ENCODE assay signal across 8 mouse cellular contexts in the genomic region with DNA sequence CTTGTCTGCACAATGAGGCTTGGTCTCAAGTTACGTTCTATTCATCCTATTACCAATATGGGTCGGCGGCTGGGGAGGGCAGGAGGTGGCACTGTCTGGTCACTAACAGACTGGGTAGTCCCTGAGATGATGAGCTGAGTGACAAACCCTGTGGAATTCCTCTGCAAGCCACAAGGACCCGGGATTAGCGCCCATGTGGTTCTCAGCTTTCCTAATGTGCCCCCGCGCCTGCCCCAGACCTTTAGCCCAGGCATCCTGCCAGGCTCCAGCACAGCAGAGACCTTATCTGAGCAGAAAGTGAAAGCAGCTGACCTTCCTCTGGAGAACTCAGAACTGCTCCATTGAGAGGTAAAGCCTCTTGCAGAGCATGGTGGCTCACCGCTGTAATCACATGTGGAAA. TPM values are rescaled to one million over a fixed set of nuclear protein-coding genes. Genes with fewer than 3 reads are reported as not detected.
DNase-seq lines count a peak whose midpoint lies in the region; ATAC-seq and TF ChIP-seq lines count a peak whose summit lies in the region.

No protein-coding gene starts in this region.

- no peaks in the 10 kb centered on the region for H3K4me1 ChIP-seq in lung, postnatal 0 days (ENCODE audit: insufficient read depth, low read depth, low read length)
- H3K4me1 ChIP-seq in heart, embryonic 16.5 days (ENCODE audit: control insufficient read depth, insufficient read depth, low read length) = peaks cover 24% of the 10 kb centered on the region
- 0 out of 2 replicates have a peak, but pooled peaks cover 2% of the 10 kb centered on the region for H3K4me1 ChIP-seq in limb, embryonic 10.5 days

- no peak for ATAC-seq in lung, postnatal 0 days
- peak; percentile 89 for ATAC-seq in heart, embryonic 16.5 days (replicated peaks; ENCODE audit: extremely low read depth, insufficient read depth, low FRiP score)

- H3K36me3 ChIP-seq in lung, postnatal 0 days (ENCODE audit: insufficient read depth, low read length) = no peaks in the 10 kb centered on the region
- no peaks in the 10 kb centered on the region for H3K36me3 ChIP-seq in heart, embryonic 16.5 days (ENCODE audit: control insufficient read depth, insufficient read depth)
- H3K36me3 ChIP-seq in limb, embryonic 10.5 days = no peaks in the 10 kb centered on the region

- TF ChIP-seq CTCF in lung, postnatal 0 days (IDR thresholded peaks at IDR 0.05) = no peak

- no peaks in the 10 kb centered on the region for H3K9me3 ChIP-seq in lung, postnatal 0 days (ENCODE audit: low read length)
- H3K9me3 ChIP-seq in heart, embryonic 16.5 days (replicated peaks; ENCODE audit: control insufficient read depth, low read length) = no peaks in the 10 kb centered on the region
- H3K9me3 ChIP-seq in limb, embryonic 10.5 days (replicated peaks) = no peaks in the 10 kb centered on the region

- H3K27me3 ChIP-seq in lung, postnatal 0 days (replicated peaks; ENCODE audit: insufficient read depth, low read length) = no peaks in the 10 kb centered on the region
- H3K27me3 ChIP-seq in heart, embryonic 16.5 days (ENCODE audit: control insufficient read depth, insufficient read depth, low read length) = no peaks in the 10 kb centered on the region
- no peaks in the 10 kb centered on the region for H3K27me3 ChIP-seq in limb, embryonic 10.5 days (ENCODE audit: low read depth, poor library complexity, severe bottlenecking)

- H3K9ac ChIP-seq in lung, postnatal 0 days (replicated peaks; ENCODE audit: low read depth) = no peak overlapping the region
- H3K9ac ChIP-seq in heart, embryonic 16.5 days (ENCODE audit: low read length) = 0 out of 2 replicates have a peak overlapping the region, but pooled peaks have one; percentile 1

- H3K27ac ChIP-seq in lung, postnatal 0 days (ENCODE audit: low read length) = no peak overlapping the region
- H3K27ac ChIP-seq in heart, embryonic 16.5 days (ENCODE audit: low read length) = peak overlapping the region; percentile 77
- H3K27ac ChIP-seq in limb, embryonic 10.5 days = no peak overlapping the region

- no peak overlapping the region for H3K4me2 ChIP-seq in lung, postnatal 0 days (replicated peaks; ENCODE audit: low read depth, low read length)
- H3K4me2 ChIP-seq in heart, embryonic 16.5 days (ENCODE audit: low read depth, low read length) = peak overlapping the region; percentile 26; the same call in 1 of the 2 replicates

- H3K4me3 ChIP-seq in lung, postnatal 0 days (ENCODE audit: low read depth, low read length) = no peak overlapping the region
- peak overlapping the region; percentile 12; the same call in 1 of the 2 replicates for H3K4me3 ChIP-seq in heart, embryonic 16.5 days (ENCODE audit: low read length)
- no peak overlapping the region for H3K4me3 ChIP-seq in limb, embryonic 10.5 days

- peak; percentile 35 to 45 for DNase-seq in lung, adult 18-20 months
- no peak for DNase-seq in lung, postnatal 0 days (ENCODE audit: low spot score)
- peak; percentile 82 for DNase-seq in adrenal gland, postnatal 14 days
- peak; percentile 93 for DNase-seq in skeletal muscle tissue, adult 2 months (ENCODE audit: low read depth, low spot score)
- no peak for DNase-seq in spleen, adult 12 weeks (ENCODE audit: low spot score)
- DNase-seq in cerebellum, adult 11-12 months = no peak
- no peak for DNase-seq in limb, embryonic 10.5 days (ENCODE audit: low spot score)

- TF ChIP-seq EP300 in lung, postnatal 0 days (IDR thresholded peaks at IDR 0.05) = no peak

- 71% methylated on average over 8 of the region's 8 CpGs for WGBS in lung, postnatal 0 days
- 37% methylated on average over 8 of the region's 8 CpGs for WGBS in heart, embryonic 16.5 days
- WGBS in limb, embryonic 10.5 days = 82% methylated on average over 8 of the region's 8 CpGs

RNA-seq across cellular contexts. Expression of a gene that starts 21.0 kb away (rescaled TPM):
- 3.6 and 3.8 TPM in 2 replicates for polyA plus RNA-seq in lung, postnatal 0 days (2015; fragmentation: Nextera tagmentation; extraction: Ambion mirVana)
- total RNA-seq in adrenal gland, postnatal 14 days (2021) = 71.2 and 102 TPM in 2 replicates
- polyA plus RNA-seq in heart, embryonic 16.5 days (2015; fragmentation: Nextera tagmentation; extraction: Ambion mirVana) = 5.7 and 5.8 TPM in 2 replicates
- 4.8 and 6.2 TPM in 2 replicates for polyA plus RNA-seq in limb, embryonic 10.5 days (2016; fragmentation: Nextera tagmentation; extraction: Ambion mirVana)

RNA-seq across cellular contexts. Expression of a gene that starts 37.1 kb away (rescaled TPM):
- polyA plus RNA-seq in lung, postnatal 0 days (2015; fragmentation: Nextera tagmentation; extraction: Ambion mirVana) = 1,257 and 1,264 TPM in 2 replicates
- total RNA-seq in adrenal gland, postnatal 14 days (2021) = 2,745 and 3,054 TPM in 2 replicates
- 770 and 775 TPM in 2 replicates for polyA plus RNA-seq in heart, embryonic 16.5 days (2015; fragmentation: Nextera tagmentation; extraction: Ambion mirVana)
- 830 and 926 TPM in 2 replicates for polyA plus RNA-seq in limb, embryonic 10.5 days (2016; fragmentation: Nextera tagmentation; extraction: Ambion mirVana)

RNA-seq across cellular contexts. Expression of a gene that starts 53.5 kb away (rescaled TPM):
- 12.8 and 13.4 TPM in 2 replicates for polyA plus RNA-seq in lung, postnatal 0 days (2015; fragmentation: Nextera tagmentation; extraction: Ambion mirVana)
- 22.2 and 24.9 TPM in 2 replicates for total RNA-seq in adrenal gland, postnatal 14 days (2021)
- 13.6 and 13.7 TPM in 2 replicates for polyA plus RNA-seq in heart, embryonic 16.5 days (2015; fragmentation: Nextera tagmentation; extraction: Ambion mirVana)
- 19.0 and 22.5 TPM in 2 replicates for polyA plus RNA-seq in limb, embryonic 10.5 days (2016; fragmentation: Nextera tagmentation; extraction: Ambion mirVana)

Comparison
In these comparisons a context has a peak if more than half of its experiments do, and no peak if none do; other contexts are left out.
1. DNase-seq: peak in lung, adult 18-20 months (2 of 2), adrenal gland, postnatal 14 days (single experiment) and skeletal muscle tissue, adult 2 months (single experiment); none in lung, postnatal 0 days (single experiment), spleen, adult 12 weeks (single experiment), cerebellum, adult 11-12 months (single experiment) and limb, embryonic 10.5 days (single experiment).